11 mouse cellular contexts compared by ENCODE assay signal in the genomic region with DNA sequence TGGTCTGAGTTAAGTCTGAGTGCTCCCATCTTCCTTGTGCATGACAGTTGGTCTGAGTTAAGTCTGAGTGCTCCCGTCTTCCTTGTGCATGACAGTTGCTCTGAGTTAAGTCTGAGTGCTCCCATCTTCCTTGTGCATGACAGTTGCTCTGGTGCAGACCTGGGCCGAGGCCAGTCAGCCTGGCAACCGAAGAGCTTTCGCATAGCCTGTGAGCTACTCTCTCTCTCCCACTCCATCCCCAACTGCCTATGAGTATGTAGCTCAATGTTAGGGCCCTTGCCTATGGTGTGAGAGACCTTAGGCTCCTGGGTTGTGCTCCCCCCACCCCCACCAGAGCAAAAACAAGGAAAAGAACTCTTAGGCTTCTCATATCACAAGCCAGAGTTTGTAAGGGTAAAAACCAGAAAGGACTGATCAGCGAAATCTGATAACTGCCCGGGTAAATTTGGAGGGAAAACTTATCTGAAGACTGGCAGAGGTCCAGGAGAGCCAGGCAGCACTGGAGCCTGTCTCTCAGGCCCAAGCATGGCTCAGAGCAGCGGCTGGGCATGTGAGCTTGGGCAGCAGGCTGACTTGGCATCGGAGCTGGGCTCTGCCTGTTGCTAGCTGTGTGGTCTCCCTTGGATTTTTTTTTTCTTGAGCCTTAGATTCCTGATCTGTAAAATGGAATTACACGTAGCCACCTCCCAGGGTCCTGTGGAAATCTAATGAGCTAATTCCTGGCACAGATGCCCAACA. TPM values are rescaled to one million over a fixed set of nuclear protein-coding genes. Genes with fewer than 3 reads are reported as not detected.
A peak's percentile ranks its signal among the peaks of the same experiment; 100 is the strongest.
DNase-seq lines count a peak whose midpoint lies in the region; ATAC-seq and TF ChIP-seq lines count a peak whose summit lies in the region.
"Had no signal": no experiment of that assay in that cellular context is flagged by ENCODE, and none has a peak within 500 bp of the region (broad histone marks: within the 10 kb centered on the region; RNA-seq: fewer than 3 reads in every experiment).

No protein-coding gene starts in this region.

- peaks cover 28% of the 10 kb centered on the region for H3K36me3 ChIP-seq in kidney, embryonic 15.5 days
- H3K36me3 ChIP-seq in embryonic facial prominence, embryonic 13.5 days = peaks cover 41% of the 10 kb centered on the region
- H3K36me3 ChIP-seq in hindbrain, embryonic 13.5 days = peaks cover 26% of the 10 kb centered on the region
- H3K36me3 ChIP-seq in midbrain, postnatal 0 days (ENCODE audit: insufficient read depth, low read length) = peaks cover 14% of the 10 kb centered on the region; the same call in 1 of the 2 replicates

- no peak for ATAC-seq in kidney, embryonic 15.5 days (replicated peaks; ENCODE audit: low FRiP score)
- no peak for ATAC-seq in embryonic facial prominence, embryonic 13.5 days (ENCODE audit: insufficient number of reproducible peaks, insufficient read depth, low FRiP score, low TSS enrichment, low read depth)
- ATAC-seq in hindbrain, embryonic 13.5 days (ENCODE audit: low FRiP score) = no peak
- ATAC-seq in midbrain, postnatal 0 days (ENCODE audit: low FRiP score) = peak; percentile 45; the same call in 1 of the 2 replicates
- ATAC-seq: intestine, postnatal 0 days had no signal

- no peak for DNase-seq in kidney, adult 11 months
- peak; percentile 83 for DNase-seq in midbrain, postnatal 0 days (ENCODE audit: low spot score)
- no peak for DNase-seq in layer of hippocampus, adult 2 months (ENCODE audit: low spot score in 2 of 2)
- no peak for DNase-seq in lung, postnatal 10 days
- no peak for DNase-seq in kidney, adult 9 months
- DNase-seq: heart, adult 18-20 months had no signal

- no peak overlapping the region for H3K4me2 ChIP-seq in kidney, embryonic 15.5 days
- H3K4me2 ChIP-seq in embryonic facial prominence, embryonic 13.5 days = no peak overlapping the region
- H3K4me2 ChIP-seq in hindbrain, embryonic 13.5 days = no peak overlapping the region
- H3K4me2 ChIP-seq in midbrain, postnatal 0 days (ENCODE audit: low read depth, low read length, poor library complexity, severe bottlenecking) = no peak overlapping the region

- H3K4me1 ChIP-seq in kidney, embryonic 15.5 days = peaks cover 26% of the 10 kb centered on the region
- peaks cover 40% of the 10 kb centered on the region for H3K4me1 ChIP-seq in embryonic facial prominence, embryonic 13.5 days
- H3K4me1 ChIP-seq in hindbrain, embryonic 13.5 days (replicated peaks) = peaks cover 72% of the 10 kb centered on the region
- 0 out of 2 replicates have a peak, but pooled peaks cover 2% of the 10 kb centered on the region for H3K4me1 ChIP-seq in midbrain, postnatal 0 days (ENCODE audit: insufficient read depth, low read length)

- H3K9me3 ChIP-seq in kidney, embryonic 15.5 days (replicated peaks) = no peaks in the 10 kb centered on the region
- no peaks in the 10 kb centered on the region for H3K9me3 ChIP-seq in embryonic facial prominence, embryonic 13.5 days
- no peaks in the 10 kb centered on the region for H3K9me3 ChIP-seq in hindbrain, embryonic 13.5 days
- H3K9me3 ChIP-seq in midbrain, postnatal 0 days (ENCODE audit: low read length) = no peaks in the 10 kb centered on the region
- H3K9me3 ChIP-seq: G1E had no signal

- no peak overlapping the region for H3K9ac ChIP-seq in kidney, embryonic 15.5 days
- H3K9ac ChIP-seq in embryonic facial prominence, embryonic 13.5 days = no peak overlapping the region
- 0 out of 2 replicates have a peak overlapping the region, but pooled peaks have one; percentile 13 for H3K9ac ChIP-seq in hindbrain, embryonic 13.5 days
- no peak overlapping the region for H3K9ac ChIP-seq in midbrain, postnatal 0 days (replicated peaks; ENCODE audit: low read length, poor library complexity, severe bottlenecking)

- no peak overlapping the region for H3K4me3 ChIP-seq in kidney, embryonic 15.5 days (replicated peaks)
- H3K4me3 ChIP-seq in embryonic facial prominence, embryonic 13.5 days = no peak overlapping the region
- H3K4me3 ChIP-seq in hindbrain, embryonic 13.5 days = no peak overlapping the region
- H3K4me3 ChIP-seq in midbrain, postnatal 0 days (ENCODE audit: low read depth, low read length) = no peak overlapping the region
- no peak overlapping the region for H3K4me3 ChIP-seq in layer of hippocampus, adult 2 months

- WGBS in kidney, embryonic 15.5 days = 64% methylated on average over 9 of the region's 9 CpGs
- WGBS in embryonic facial prominence, embryonic 13.5 days = 51% methylated on average over 9 of the region's 9 CpGs
- WGBS in hindbrain, embryonic 13.5 days = 53% methylated on average over 9 of the region's 9 CpGs
- WGBS in midbrain, postnatal 0 days = 44% methylated on average over 9 of the region's 9 CpGs

- no peaks in the 10 kb centered on the region for H3K27me3 ChIP-seq in kidney, embryonic 15.5 days
- H3K27me3 ChIP-seq in embryonic facial prominence, embryonic 13.5 days = no peaks in the 10 kb centered on the region
- no peaks in the 10 kb centered on the region for H3K27me3 ChIP-seq in hindbrain, embryonic 13.5 days
- no peaks in the 10 kb centered on the region for H3K27me3 ChIP-seq in midbrain, postnatal 0 days (ENCODE audit: insufficient read depth, low read length)

- peak overlapping the region; percentile 13; the same call in 1 of the 2 replicates for H3K27ac ChIP-seq in kidney, embryonic 15.5 days
- peak overlapping the region; percentile 74 for H3K27ac ChIP-seq in embryonic facial prominence, embryonic 13.5 days
- peak overlapping the region; percentile 73 for H3K27ac ChIP-seq in hindbrain, embryonic 13.5 days
- no peak overlapping the region for H3K27ac ChIP-seq in midbrain, postnatal 0 days (ENCODE audit: low read depth, low read length)
- H3K27ac ChIP-seq in layer of hippocampus, adult 2 months = no peak overlapping the region; the same call in 1 of the 2 replicates

- no peak for TF ChIP-seq CTCF in midbrain, postnatal 0 days (IDR thresholded peaks at IDR 0.05)
- no peak for TF ChIP-seq CTCF in layer of hippocampus, adult 2 months (conservative IDR thresholded peaks at IDR 0.05)

RNA-seq across cellular contexts. Expression of a gene that starts 46.1 kb away (rescaled TPM):
- 11.7 and 13.7 TPM in 2 replicates for polyA plus RNA-seq in kidney, embryonic 15.5 days (2015; fragmentation: Nextera tagmentation; extraction: Ambion mirVana)
- polyA plus RNA-seq in embryonic facial prominence, embryonic 13.5 days (2015; fragmentation: Nextera tagmentation; extraction: Ambion mirVana) = 21.8 and 23.6 TPM in 2 replicates
- polyA plus RNA-seq in hindbrain, embryonic 13.5 days (2015; fragmentation: Nextera tagmentation; extraction: Ambion mirVana) = 40.0 and 41.1 TPM in 2 replicates
- 129 and 160 TPM in 2 replicates for total RNA-seq in midbrain, postnatal 0 days (2014; rRNA removed)
- 42.7 and 42.9 TPM in 2 replicates for polyA plus RNA-seq in midbrain, postnatal 0 days (2015; fragmentation: Nextera tagmentation; extraction: Ambion mirVana)
- 10 to 100 TPM; 45.9 to 53.2 TPM for total RNA-seq in layer of hippocampus, adult 2 months (2021)
- polyA plus RNA-seq: G1E had no signal

Comparison
In these comparisons a context has a peak if more than half of its experiments do, and no peak if none do; other contexts are left out.
1. H3K27ac ChIP-seq: peak in kidney, embryonic 15.5 days (single experiment), embryonic facial prominence, embryonic 13.5 days (single experiment) and hindbrain, embryonic 13.5 days (single experiment); none in midbrain, postnatal 0 days (single experiment) and layer of hippocampus, adult 2 months (single experiment).